Mouse (Mus musculus): ENCODE measurements at regions not wholly inside any gene's neighbourhood (a gene's known extent, or its start where the extent isn't known, plus 50 kb on each side); places are given as distances from the start of the nearest gene placed in this dataset.

GRCm38 (mm10) chr15:90333766-90334165 is 109.7 kb downstream of the Alg10b start:
- no peaks in the 10 kb centered on the region for H3K36me3 ChIP-seq (ENCODE audit: control insufficient read depth, insufficient read depth)
- H3ac ChIP-seq (ENCODE audit: control insufficient read depth, insufficient read length) = no peak overlapping the region
- H3K4me3 ChIP-seq = no peak overlapping the region
- H3K27me3 ChIP-seq (ENCODE audit: control insufficient read depth, insufficient read depth, insufficient read length) = no peaks in the 10 kb centered on the region
- H3K4me2 ChIP-seq (ENCODE audit: low read depth) = no peak overlapping the region
- H3K79me2 ChIP-seq (ENCODE audit: control insufficient read depth, insufficient read depth) = no peaks in the 10 kb centered on the region
- TF ChIP-seq USF1 (IDR thresholded peaks at IDR 0.05; ENCODE audit: low read depth) = no peak
- TF ChIP-seq MAX (IDR thresholded peaks at IDR 0.05; ENCODE audit: low read depth) = no peak
- no peak for TF ChIP-seq E2F4 (IDR thresholded peaks at IDR 0.05; ENCODE audit: insufficient read depth)
- no peak for TF ChIP-seq SRF (IDR thresholded peaks at IDR 0.05; ENCODE audit: control insufficient read depth, insufficient read length, low read depth)
- no peak for TF ChIP-seq POLR2AphosphoS2 (IDR thresholded peaks at IDR 0.05; ENCODE audit: insufficient read length, low read depth)
- TF ChIP-seq MYOG (IDR thresholded peaks at IDR 0.05; ENCODE audit: control insufficient read depth in 1 of 3, insufficient read depth in 1 of 3, insufficient read length in 2 of 3, low read depth in 2 of 3) = no peak
- TF ChIP-seq POLR2A (IDR thresholded peaks at IDR 0.05; ENCODE audit: insufficient read length, low read depth) = no peak
- TF ChIP-seq TCF12 (IDR thresholded peaks at IDR 0.05; ENCODE audit: insufficient read depth, poor library complexity, severe bottlenecking) = no peak
- no peak for TF ChIP-seq TCF3 (IDR thresholded peaks at IDR 0.05; ENCODE audit: insufficient read length, low read depth)
- no peak for TF ChIP-seq CEBPB (IDR thresholded peaks at IDR 0.05; ENCODE audit: insufficient read depth, poor library complexity, severe bottlenecking)
- TF ChIP-seq MYOD1 (IDR thresholded peaks at IDR 0.05; ENCODE audit: control insufficient read depth in 1 of 3, insufficient read length in 2 of 3, low read depth in 2 of 3) = no peak
- no peak for TF ChIP-seq REST (IDR thresholded peaks at IDR 0.05; ENCODE audit: insufficient read depth, insufficient read length)

GRCm38 (mm10) chr15:90334406-90334805 is 110.3 kb downstream of the Alg10b start:
- no peak overlapping the region for H3K4me3 ChIP-seq
- no peaks in the 10 kb centered on the region for H3K27me3 ChIP-seq (ENCODE audit: control insufficient read depth, insufficient read depth, insufficient read length)
- no peaks in the 10 kb centered on the region for H3K79me2 ChIP-seq (ENCODE audit: control insufficient read depth, insufficient read depth)
- H3K36me3 ChIP-seq (ENCODE audit: control insufficient read depth, insufficient read depth) = no peaks in the 10 kb centered on the region
- no peak overlapping the region for H3ac ChIP-seq (ENCODE audit: control insufficient read depth, insufficient read length)
- TF ChIP-seq REST (IDR thresholded peaks at IDR 0.05; ENCODE audit: insufficient read depth, insufficient read length) (no peak), TCF12 (IDR thresholded peaks at IDR 0.05; ENCODE audit: insufficient read depth, poor library complexity, severe bottlenecking) (no peak), E2F4 (IDR thresholded peaks at IDR 0.05; ENCODE audit: insufficient read depth) (no peak), USF1 (IDR thresholded peaks at IDR 0.05; ENCODE audit: low read depth) (no peak), SRF (IDR thresholded peaks at IDR 0.05; ENCODE audit: control insufficient read depth, insufficient read length, low read depth) (no peak), POLR2A (IDR thresholded peaks at IDR 0.05; ENCODE audit: insufficient read length, low read depth) (no peak), TCF3 (IDR thresholded peaks at IDR 0.05; ENCODE audit: insufficient read length, low read depth) (no peak), MYOD1 (IDR thresholded peaks at IDR 0.05; ENCODE audit: control insufficient read depth in 1 of 3, insufficient read length in 2 of 3, low read depth in 2 of 3) (no peak), CEBPB (IDR thresholded peaks at IDR 0.05; ENCODE audit: insufficient read depth, poor library complexity, severe bottlenecking) (no peak), MAX (IDR thresholded peaks at IDR 0.05; ENCODE audit: low read depth) (no peak), POLR2AphosphoS2 (IDR thresholded peaks at IDR 0.05; ENCODE audit: insufficient read length, low read depth) (no peak), MYOG (IDR thresholded peaks at IDR 0.05; ENCODE audit: control insufficient read depth in 1 of 3, insufficient read depth in 1 of 3, insufficient read length in 2 of 3, low read depth in 2 of 3) (no peak)
- H3K4me2 ChIP-seq (ENCODE audit: low read depth) = no peak overlapping the region

- Histone ChIP-seq H3K79me2 (ENCODE audit: control insufficient read depth, insufficient read depth) (no peaks in the 10 kb centered on the region), H3K36me3 (ENCODE audit: control insufficient read depth, insufficient read depth) (no peaks in the 10 kb centered on the region), H3K27me3 (ENCODE audit: control insufficient read depth, insufficient read depth, insufficient read length) (no peaks in the 10 kb centered on the region), H3ac (ENCODE audit: control insufficient read depth, insufficient read length) (no peak overlapping the region), H3K4me3 (no peak overlapping the region), H3K4me2 (ENCODE audit: low read depth) (peak overlapping the region; percentile 44)
- TF ChIP-seq USF1 (IDR thresholded peaks at IDR 0.05; ENCODE audit: low read depth) = peak; percentile 23
- no peak for TF ChIP-seq POLR2AphosphoS2 (IDR thresholded peaks at IDR 0.05; ENCODE audit: insufficient read length, low read depth)
- TF ChIP-seq POLR2A (IDR thresholded peaks at IDR 0.05; ENCODE audit: insufficient read length, low read depth) = no peak
These were observed 111.4 kb downstream of the Alg10b start for GRCm38 (mm10) chr15:90335506-90335905.

- no peaks in the 10 kb centered on the region for H3K27me3 ChIP-seq (ENCODE audit: control insufficient read depth, insufficient read depth, insufficient read length)
- no peaks in the 10 kb centered on the region for H3K79me2 ChIP-seq (ENCODE audit: control insufficient read depth, insufficient read depth)
- no peak overlapping the region for H3K4me2 ChIP-seq (ENCODE audit: low read depth)
- TF ChIP-seq CEBPB (IDR thresholded peaks at IDR 0.05; ENCODE audit: insufficient read depth, poor library complexity, severe bottlenecking) (peak; percentile 79), MYOG (IDR thresholded peaks at IDR 0.05; ENCODE audit: control insufficient read depth in 1 of 3, insufficient read depth in 1 of 3, insufficient read length in 2 of 3, low read depth in 2 of 3) (no peak), REST (IDR thresholded peaks at IDR 0.05; ENCODE audit: insufficient read depth, insufficient read length) (no peak), E2F4 (IDR thresholded peaks at IDR 0.05; ENCODE audit: insufficient read depth) (no peak)
- H3K4me3 ChIP-seq = no peak overlapping the region
- no peak overlapping the region for H3ac ChIP-seq (ENCODE audit: control insufficient read depth, insufficient read length)
- H3K36me3 ChIP-seq (ENCODE audit: control insufficient read depth, insufficient read depth) = no peaks in the 10 kb centered on the region
These were observed 116.0 kb downstream of the Alg10b start for GRCm38 (mm10) chr15:90340089-90340488.

DNA sequence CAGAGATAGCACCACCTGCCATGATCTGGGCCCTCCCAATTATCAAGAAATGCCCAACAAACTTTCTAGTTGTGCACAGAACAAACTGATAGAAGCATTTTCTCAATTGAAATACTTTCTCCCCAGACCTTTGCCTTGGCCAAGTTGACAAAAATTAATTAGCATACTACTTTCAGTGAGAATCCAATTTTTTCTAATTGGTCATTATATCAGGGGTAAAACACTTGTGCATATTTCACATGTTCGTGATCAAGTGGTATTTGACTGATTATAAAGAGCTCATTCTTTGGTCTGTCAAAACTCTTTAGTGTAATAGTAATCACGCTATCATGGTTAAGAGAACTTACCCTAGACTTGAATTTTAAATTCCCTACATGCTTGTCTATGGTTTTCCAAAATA is 117.2 kb downstream of the Alg10b start:
- Histone ChIP-seq H3K79me2 (ENCODE audit: control insufficient read depth, insufficient read depth) (no peaks in the 10 kb centered on the region), H3ac (ENCODE audit: control insufficient read depth, insufficient read length) (no peak overlapping the region), H3K27me3 (ENCODE audit: control insufficient read depth, insufficient read depth, insufficient read length) (no peaks in the 10 kb centered on the region), H3K36me3 (ENCODE audit: control insufficient read depth, insufficient read depth) (no peaks in the 10 kb centered on the region), H3K4me2 (ENCODE audit: low read depth) (no peak overlapping the region), H3K4me3 (no peak overlapping the region)
- no peak for TF ChIP-seq TCF3 (IDR thresholded peaks at IDR 0.05; ENCODE audit: insufficient read length, low read depth)
- no peak for TF ChIP-seq MAX (IDR thresholded peaks at IDR 0.05; ENCODE audit: low read depth)
- TF ChIP-seq MYOG (IDR thresholded peaks at IDR 0.05; ENCODE audit: control insufficient read depth in 1 of 3, insufficient read depth in 1 of 3, insufficient read length in 2 of 3, low read depth in 2 of 3) = no peak
- no peak for TF ChIP-seq SRF (IDR thresholded peaks at IDR 0.05; ENCODE audit: control insufficient read depth, insufficient read length, low read depth)
- TF ChIP-seq TCF12 (IDR thresholded peaks at IDR 0.05; ENCODE audit: insufficient read depth, poor library complexity, severe bottlenecking) = no peak
- TF ChIP-seq CEBPB (IDR thresholded peaks at IDR 0.05; ENCODE audit: insufficient read depth, poor library complexity, severe bottlenecking) = no peak
- TF ChIP-seq POLR2A (IDR thresholded peaks at IDR 0.05; ENCODE audit: insufficient read length, low read depth) = no peak

Measured in myocyte (in vitro differentiated cells).